Mouse (Mus musculus) cerebellum, adult 11 months (tissue): ENCODE results near the gene Calcrl.
"Not testable (repeated sequence)": the region's sequence is repeated elsewhere in the genome, so short reads cannot be mapped to it uniquely, and the experiment has no call there.

Source experiments
- DNase-seq: peaks from one replicate; pipeline ENCODE4 v3.0.0; 2022

Calcrl gene

GRCm38 (mm10) chr2:84425138-84425537 lies at the start of gene Calcrl:
Gene Calcrl (minus strand): TSS chr2:84425411.
- peak; percentile 0 for DNase-seq

GRCm38 (mm10) chr2:84474651-84475050 lies 49.4 kb upstream of the Calcrl start:
- DNase-seq = no peak

DNA sequence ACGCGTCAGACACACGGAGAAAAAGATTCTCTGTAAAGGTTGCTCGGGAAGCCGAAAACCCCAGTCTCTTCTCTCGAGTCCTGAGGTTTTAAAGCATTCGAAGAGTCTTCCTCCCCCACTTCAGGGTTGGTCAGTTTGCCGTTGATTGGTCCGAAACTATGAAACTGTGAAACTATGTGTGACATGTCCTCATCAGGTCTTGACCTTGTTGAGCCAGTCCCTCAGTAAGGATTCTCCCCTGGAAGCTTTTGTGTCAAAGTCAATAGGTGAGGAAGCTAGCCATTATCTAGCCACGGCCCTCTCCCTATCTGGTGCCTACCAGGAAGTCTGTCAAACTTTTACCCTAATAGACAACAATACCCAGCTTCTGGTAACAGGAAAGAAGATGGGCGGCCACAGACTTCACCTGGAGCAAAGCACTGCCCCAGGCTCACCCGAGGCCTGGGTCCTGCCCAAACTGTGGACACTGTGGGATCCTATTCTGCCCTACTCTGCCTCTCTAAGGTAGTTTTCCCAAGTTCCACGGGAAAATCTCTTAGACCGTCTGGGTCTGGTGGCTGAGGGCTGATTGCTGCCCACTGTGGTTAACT lies 48.8 kb upstream of the Calcrl start:
- DNase-seq = no peak

DNA sequence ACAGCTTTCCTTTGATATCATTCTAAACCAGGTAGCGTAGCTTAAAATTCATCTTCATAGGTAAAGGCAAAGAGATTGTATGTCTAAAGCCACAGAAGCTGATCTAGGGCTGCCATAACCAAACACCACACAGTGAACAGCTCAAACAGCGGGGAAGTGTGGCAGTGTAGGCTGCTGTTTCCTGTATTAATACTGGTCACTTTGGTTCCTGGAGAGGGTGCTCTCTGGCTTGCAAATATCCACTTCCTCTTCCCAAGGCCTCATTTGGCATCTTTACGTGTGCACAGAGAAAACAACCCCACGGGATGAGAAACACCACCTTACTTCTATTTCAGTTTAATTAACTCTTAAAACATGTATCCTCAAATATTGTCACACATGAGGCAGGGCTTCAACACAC lies 42.2 kb upstream of the Calcrl start:
- DNase-seq = no peak

DNA sequence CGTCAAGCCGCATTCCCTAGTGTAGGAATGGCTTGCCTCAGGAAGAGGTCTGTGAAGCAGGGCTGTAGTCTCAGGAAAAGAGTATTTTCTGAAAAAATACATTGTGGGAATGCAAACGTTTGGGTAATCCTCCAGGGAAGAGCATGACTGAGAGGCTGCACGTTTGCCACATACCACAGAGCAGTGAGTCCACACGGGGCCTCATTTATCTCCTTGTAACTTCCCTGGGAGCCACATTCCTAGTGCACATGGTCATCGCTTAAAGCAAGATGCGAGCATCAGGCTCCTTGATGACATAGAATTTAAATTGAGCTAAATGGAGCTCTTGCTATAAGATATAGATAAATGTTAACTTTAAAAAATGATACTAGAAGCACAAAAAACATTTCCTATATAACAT lies 39.7 kb upstream of the Calcrl start:
- no peak for DNase-seq

GRCm38 (mm10) chr2:84462411-84462810 lies 37.2 kb upstream of the Calcrl start:
- no peak for DNase-seq

GRCm38 (mm10) chr2:84459651-84460177 lies 34.5 kb upstream of the Calcrl start:
- no peak for DNase-seq

GRCm38 (mm10) chr2:84457221-84457620 lies 32.0 kb upstream of the Calcrl start:
- DNase-seq = no peak

DNA sequence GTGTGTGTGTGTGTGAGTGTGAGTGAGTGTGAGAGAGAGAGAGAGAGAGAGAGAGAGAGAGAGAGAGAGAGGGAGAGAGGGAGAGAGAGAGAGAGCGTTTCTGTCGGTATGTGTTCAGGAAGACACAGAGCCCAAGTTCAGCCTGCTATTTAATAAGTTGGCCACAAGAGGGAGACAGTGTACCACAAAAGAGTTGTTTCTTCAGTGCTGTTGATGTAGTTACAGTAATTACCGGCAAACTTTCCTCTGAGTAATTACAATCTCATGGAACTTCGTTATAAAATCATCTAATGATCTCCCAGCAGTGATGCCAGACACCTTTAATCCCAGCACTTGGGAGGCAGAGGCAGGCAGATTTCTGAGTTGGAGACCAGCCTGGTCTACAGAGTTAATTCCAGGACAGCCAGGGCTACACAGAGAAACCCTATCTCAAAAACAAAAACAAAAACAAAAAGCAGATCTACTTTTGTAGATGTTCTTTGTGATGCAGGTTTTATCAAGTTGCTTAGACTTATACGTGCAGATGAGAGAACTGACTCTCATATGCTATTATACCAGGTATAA lies 30.1 kb upstream of the Calcrl start:
- DNase-seq = peak; percentile 5

DNA sequence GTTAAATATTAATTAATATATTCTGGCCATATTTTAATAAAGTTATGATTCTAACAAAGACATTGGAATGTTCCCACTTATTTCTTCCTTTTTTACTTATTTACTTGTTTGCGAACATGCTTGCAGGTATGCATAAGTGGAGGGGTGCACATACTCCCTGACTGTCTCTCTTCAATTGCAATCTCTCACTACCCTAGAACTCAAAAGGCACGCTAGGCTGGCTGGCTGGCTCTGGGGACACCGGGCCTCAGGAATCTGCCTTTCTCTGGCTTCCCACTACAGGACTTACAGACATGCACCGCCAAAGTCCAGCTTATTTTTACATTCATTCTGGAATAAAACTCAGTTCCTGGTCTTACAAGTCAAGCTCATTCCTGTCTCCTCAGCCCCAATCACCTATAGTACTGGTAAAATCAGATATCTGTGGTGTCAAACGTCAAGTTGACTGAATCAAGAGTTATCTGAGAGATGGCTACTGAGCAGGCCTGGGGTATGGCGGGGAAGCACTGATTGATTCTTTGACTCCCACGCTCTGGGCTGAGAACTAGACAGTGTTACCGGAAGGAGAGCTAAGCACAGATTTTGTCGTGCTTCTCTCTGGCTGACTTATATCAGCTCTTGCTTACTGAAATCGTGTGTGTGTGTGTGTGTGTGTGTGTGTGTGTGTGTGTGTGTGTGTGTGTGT lies 29.5 kb upstream of the Calcrl start:
- no peak for DNase-seq

DNA sequence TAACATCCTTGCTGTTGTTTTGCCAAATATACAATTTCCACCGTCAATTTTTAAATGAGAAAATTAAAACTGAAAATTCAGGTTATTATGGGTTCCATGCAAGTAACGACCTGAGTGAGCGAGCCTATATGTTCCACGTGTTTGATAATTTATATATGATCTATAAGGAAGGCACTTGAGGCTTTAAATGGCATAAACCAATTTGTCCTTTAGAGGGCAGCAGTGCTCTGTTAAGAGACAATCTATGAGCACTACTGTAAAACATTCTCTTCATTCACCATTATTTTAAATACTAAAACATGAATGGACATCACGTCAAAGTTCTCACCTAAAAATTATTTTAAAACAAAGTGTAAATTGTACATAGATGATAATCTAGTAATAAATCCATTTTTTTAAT lies 28.8 kb upstream of the Calcrl start:
- no peak for DNase-seq

DNA sequence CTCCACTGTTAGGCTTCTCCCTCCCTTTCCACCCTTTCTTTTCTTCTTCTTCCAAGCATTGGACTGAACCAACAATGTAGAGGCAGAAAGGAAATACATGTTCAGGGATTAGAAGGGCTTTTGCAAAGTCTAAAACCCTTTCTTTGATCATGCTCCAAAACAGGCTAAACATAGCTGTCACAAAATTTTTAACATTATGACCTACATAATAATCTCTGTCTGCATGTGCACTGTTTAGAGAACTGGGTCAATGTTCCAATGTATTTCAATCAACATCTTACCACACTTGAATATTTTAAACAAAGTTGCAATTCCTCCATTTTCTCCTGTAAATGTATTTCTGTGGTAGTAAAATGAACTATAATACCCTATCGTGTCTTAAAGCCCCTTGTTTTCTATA lies 20.3 kb upstream of the Calcrl start:
- DNase-seq = no peak

DNA sequence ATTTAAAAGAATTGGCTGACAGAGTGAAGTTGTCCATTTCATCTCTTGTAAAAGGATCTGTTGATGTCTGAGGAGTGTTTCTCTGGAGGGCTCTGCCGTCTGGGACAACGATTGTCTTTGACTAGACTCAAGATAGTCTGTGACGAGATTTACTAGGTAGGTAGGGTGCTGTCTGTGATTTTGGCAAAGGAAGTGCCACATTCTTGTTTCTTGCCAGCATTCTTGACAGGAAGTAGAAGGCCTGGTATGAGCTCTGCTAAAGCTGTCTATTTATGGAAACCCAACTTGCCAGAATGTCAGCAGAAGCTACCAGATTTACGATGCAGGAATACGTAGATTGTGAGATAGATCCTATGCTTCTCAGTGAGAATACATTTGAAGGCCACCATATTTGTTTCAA lies 16.7 kb upstream of the Calcrl start:
- DNase-seq = no peak

GRCm38 (mm10) chr2:84429724-84430123 lies 4.5 kb upstream of the Calcrl start:
- DNase-seq = no peak

GRCm38 (mm10) chr2:84428836-84429235 lies 3.6 kb upstream of the Calcrl start:
- no peak for DNase-seq

GRCm38 (mm10) chr2:84426531-84426930 lies 1.3 kb upstream of the Calcrl start:
- DNase-seq = no peak

GRCm38 (mm10) chr2:84416501-84416900 lies 8.7 kb downstream of the Calcrl start:
- no peak for DNase-seq

GRCm38 (mm10) chr2:84409796-84410592 lies 15.2 kb downstream of the Calcrl start:
- no peak for DNase-seq

DNA sequence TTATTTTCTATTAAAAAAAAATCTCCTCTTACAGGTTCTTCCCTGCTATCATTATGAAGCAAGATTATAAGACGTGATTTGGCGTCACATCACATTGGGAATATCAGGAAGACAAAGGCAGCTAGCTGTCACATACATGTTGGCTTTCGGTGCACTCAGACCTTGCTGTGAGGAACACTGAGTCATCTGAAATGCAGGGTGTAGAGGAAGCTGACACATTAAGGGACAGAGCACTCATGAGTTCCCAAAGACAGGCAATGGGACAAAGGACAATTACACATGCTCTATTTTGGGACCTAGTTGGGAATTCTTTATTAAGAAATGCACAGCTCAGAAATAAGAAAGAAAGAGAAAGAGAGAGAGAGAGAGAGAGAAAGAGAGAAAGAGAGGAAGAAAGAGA lies 20.4 kb downstream of the Calcrl start:
- no peak for DNase-seq

- no peak for DNase-seq
These were observed 22.5 kb downstream of the Calcrl start for GRCm38 (mm10) chr2:84402713-84403112.

GRCm38 (mm10) chr2:84396557-84396956 lies 28.7 kb downstream of the Calcrl start:
- DNase-seq = no peak

- no peak for DNase-seq
These were observed 32.0 kb downstream of the Calcrl start for GRCm38 (mm10) chr2:84393236-84393635.

GRCm38 (mm10) chr2:84389075-84389474 lies 36.1 kb downstream of the Calcrl start:
- DNase-seq = no peak

GRCm38 (mm10) chr2:84388537-84388936 lies 36.7 kb downstream of the Calcrl start:
- DNase-seq = not testable (repeated sequence)
